ENCODE assay signal across 25 mouse cellular contexts in genomic region chr17:86551561-86551960, GRCm38 (mm10). TPM values are rescaled to one million over a fixed set of nuclear protein-coding genes. Genes with fewer than 3 reads are reported as not detected.
DNase-seq lines count a peak whose midpoint lies in the region; TF ChIP-seq lines count a peak whose summit lies in the region.
"Had no signal": no experiment of that assay in that cellular context is flagged by ENCODE, and none has a peak within 500 bp of the region (broad histone marks: within the 10 kb centered on the region; RNA-seq: fewer than 3 reads in every experiment).

No protein-coding gene starts in this region.

- peak; percentile 59 to 79 for DNase-seq in lung, adult 18-20 months
- no peak for DNase-seq in lung, adult 2 months
- DNase-seq in lung, postnatal 14 days, result peak; percentile 56
- DNase-seq in lung, postnatal 36 days, result peak; percentile 82
- no peak for DNase-seq in layer of hippocampus, adult 9-11 months
- no peak for DNase-seq in embryo, embryonic 10 days (ENCODE audit: low spot score)
- DNase-seq: adrenal gland, adult 8-10 months; adrenal gland, postnatal 14 days; adrenal gland, postnatal 36 days; B cell, adult 2 months; cerebellum, adult 11-12 months; cerebellum, adult 2 months; cerebellum, adult 9-10 months; cerebellum, postnatal 10 days; cerebellum, postnatal 25 days; embryo, embryonic 11 days had no signal

- TF ChIP-seq POLR2A in lung, adult 2 months (IDR thresholded peaks at IDR 0.05; ENCODE audit: borderline replicate concordance, extremely low read depth, low read depth, low read length), result no peak

- peaks cover 16% of the 10 kb centered on the region for H3K4me1 ChIP-seq in lung, adult 2 months (ENCODE audit: control insufficient read depth, insufficient read depth, low read length)
- H3K4me1 ChIP-seq: embryonic facial prominence, embryonic 13.5 days; embryonic facial prominence, embryonic 15.5 days; forebrain, embryonic 12.5 days had no signal

- no peak for TF ChIP-seq CTCF in lung, adult 2 months (IDR thresholded peaks at IDR 0.05; ENCODE audit: insufficient read depth, low read length)

- whole genome bisulfite sequencing in lung, adult 2 months, result 54% methylated on average over 10 of the region's 10 CpGs

- no peak overlapping the region for H3K4me3 ChIP-seq in lung, adult 2 months (replicated peaks; ENCODE audit: extremely low read depth, low read depth, low read length)
- H3K4me3 ChIP-seq: embryonic facial prominence, embryonic 13.5 days; embryonic facial prominence, embryonic 15.5 days; erythroblast, embryonic 14.5 days; forebrain, embryonic 10.5 days; forebrain, embryonic 12.5 days had no signal

RNA-seq across cellular contexts. Expression of gene Gm10309, which starts 46.5 kb away (rescaled TPM):
- 0.30 and 0.37 TPM in 2 replicates for polyA plus RNA-seq in lung, adult 2 months (2012; rRNA removed)
- polyA plus RNA-seq: cerebellum, adult 2 months; cortical plate, adult 2 months; forebrain, embryonic 14.5 days; G1E; Patski had no signal

Comparison
In these comparisons a context has a peak if more than half of its experiments do, and no peak if none do; other contexts are left out.
1. DNase-seq: peak in lung, adult 18-20 months (2 of 2), lung, postnatal 14 days (single experiment) and lung, postnatal 36 days (single experiment); none in lung, adult 2 months (single experiment), layer of hippocampus, adult 9-11 months (single experiment) and embryo, embryonic 10 days (single experiment).